Mouse (Mus musculus) bone marrow macrophage, adult 2 months (primary cell): Measurements from ENCODE around the gene Vti1a.

Source experiments
- CTCF ChIP-seq: IDR thresholded peaks from 2 replicates; pipeline ENCODE4 v1.5.1; 2012; ENCODE audit warnings: low read depth, mild to moderate bottlenecking, low read length, moderate library complexity
- POLR2A ChIP-seq: IDR thresholded peaks from 2 replicates; pipeline ENCODE4 v1.6.1; 2012; ENCODE audit warnings: mild to moderate bottlenecking, low read depth, low read length, borderline replicate concordance

GRCm38 (mm10) chr19:55496333-55496732 is 180.2 kb downstream of the Vti1a start:
- TF ChIP-seq CTCF (no peak), POLR2A (no peak)
